ENCODE assay signal across 8 mouse cellular contexts in genomic region chr6:73367616-73368015, GRCm38 (mm10).
A peak's percentile ranks its signal among the peaks of the same experiment; 100 is the strongest.
DNase-seq lines count a peak whose midpoint lies in the region; ATAC-seq and TF ChIP-seq lines count a peak whose summit lies in the region.

No protein-coding gene starts in this region.

- no peaks in the 10 kb centered on the region for H3K9me3 ChIP-seq in CH12.LX (replicated peaks; ENCODE audit: low read length)
- H3K9me3 ChIP-seq in heart, embryonic 15.5 days (replicated peaks), result no peaks in the 10 kb centered on the region
- H3K9me3 ChIP-seq in liver, embryonic 12.5 days (replicated peaks), result no peaks in the 10 kb centered on the region
- H3K9me3 ChIP-seq in neural tube, embryonic 12.5 days, result no peaks in the 10 kb centered on the region

- no peak for TF ChIP-seq EP300 in CH12.LX (IDR thresholded peaks at IDR 0.05; ENCODE audit: low read length)

- no peak overlapping the region for H3K27ac ChIP-seq in CH12.LX (ENCODE audit: insufficient read depth, low read depth)
- H3K27ac ChIP-seq in heart, embryonic 15.5 days, result no peak overlapping the region
- H3K27ac ChIP-seq in liver, embryonic 12.5 days, result no peak overlapping the region
- no peak overlapping the region for H3K27ac ChIP-seq in neural tube, embryonic 12.5 days

- peak; percentile 47 to 88; a peak in 3 of 4 replicates for TF ChIP-seq CTCF in CH12.LX (conservative IDR thresholded peaks at IDR 0.05 in 1 of 2, IDR thresholded peaks at IDR 0.05 in 1 of 2; ENCODE audit: low read depth in 2 of 2, low read length in 2 of 2)

- H3K36me3 ChIP-seq in CH12.LX (replicated peaks in 1 of 2; ENCODE audit: control insufficient read depth in 1 of 2, insufficient read depth in 1 of 2, low read length in 1 of 2), result no peaks in the 10 kb centered on the region
- H3K36me3 ChIP-seq in heart, embryonic 15.5 days, result no peaks in the 10 kb centered on the region
- no peaks in the 10 kb centered on the region for H3K36me3 ChIP-seq in liver, embryonic 12.5 days
- no peaks in the 10 kb centered on the region for H3K36me3 ChIP-seq in neural tube, embryonic 12.5 days

- H3K9ac ChIP-seq in CH12.LX (ENCODE audit: insufficient read depth, low read depth), result no peak overlapping the region
- no peak overlapping the region for H3K9ac ChIP-seq in heart, embryonic 15.5 days
- H3K9ac ChIP-seq in liver, embryonic 12.5 days, result no peak overlapping the region
- H3K9ac ChIP-seq in neural tube, embryonic 12.5 days, result no peak overlapping the region

- ATAC-seq in heart, embryonic 15.5 days (replicated peaks; ENCODE audit: insufficient number of reproducible peaks, insufficient read depth, low FRiP score, low read depth), result no peak
- 0 out of 2 replicates have a peak, but pooled peaks have one; percentile 44 for ATAC-seq in liver, embryonic 12.5 days
- peak; percentile 63; the same call in 1 of the 2 replicates for ATAC-seq in neural tube, embryonic 12.5 days (ENCODE audit: low FRiP score, low read depth)

- no peaks in the 10 kb centered on the region for H3K79me2 ChIP-seq in CH12.LX (replicated peaks; ENCODE audit: control insufficient read depth, extremely low read depth, insufficient read depth, poor library complexity, severe bottlenecking)

- peak overlapping the region; percentile 65 for H3K4me2 ChIP-seq in CH12.LX (ENCODE audit: insufficient read depth, low read depth, poor library complexity, severe bottlenecking)
- H3K4me2 ChIP-seq in heart, embryonic 15.5 days, result peak overlapping the region; percentile 44
- no peak overlapping the region for H3K4me2 ChIP-seq in liver, embryonic 12.5 days
- peak overlapping the region; percentile 42; the same call in 1 of the 2 replicates for H3K4me2 ChIP-seq in neural tube, embryonic 12.5 days (replicated peaks)

- no peak overlapping the region for H3K4me3 ChIP-seq in CH12.LX (replicated peaks in 1 of 3; ENCODE audit: low read depth in 2 of 3, low read length in 2 of 3, poor library complexity in 1 of 3)
- H3K4me3 ChIP-seq in heart, embryonic 15.5 days, result peak overlapping the region; percentile 27
- no peak overlapping the region for H3K4me3 ChIP-seq in liver, embryonic 12.5 days
- no peak overlapping the region for H3K4me3 ChIP-seq in neural tube, embryonic 12.5 days

- H3K27me3 ChIP-seq in CH12.LX (replicated peaks), result peaks cover 25% of the 10 kb centered on the region
- peaks cover 12% of the 10 kb centered on the region; the same call in 1 of the 2 replicates for H3K27me3 ChIP-seq in heart, embryonic 15.5 days
- peaks cover 15% of the 10 kb centered on the region; the same call in 1 of the 2 replicates for H3K27me3 ChIP-seq in liver, embryonic 12.5 days (replicated peaks)
- H3K27me3 ChIP-seq in neural tube, embryonic 12.5 days (replicated peaks), result no peaks in the 10 kb centered on the region

- no peaks in the 10 kb centered on the region for H3K4me1 ChIP-seq in CH12.LX (ENCODE audit: control insufficient read depth in 1 of 2, insufficient read depth in 2 of 2)
- no peaks in the 10 kb centered on the region for H3K4me1 ChIP-seq in heart, embryonic 15.5 days (replicated peaks)
- no peaks in the 10 kb centered on the region for H3K4me1 ChIP-seq in liver, embryonic 12.5 days
- no peaks in the 10 kb centered on the region for H3K4me1 ChIP-seq in neural tube, embryonic 12.5 days

- in situ Hi-C loops in CH12.LX (cut with MboI; ENCODE audit: low pct_ligation_motif_present, low pct_unique_long_range_greater_than_20kb, low sequenced_read_pairs), result no loop called here

- DNase-seq in CH12.LX (ENCODE audit: extremely low read depth), result peak; percentile 73
- peak; percentile 28 for DNase-seq in c-Kit-negative CD71-positive TER-119-positive erythroid progenitor cells, embryonic 14.5 days (ENCODE audit: low read depth, low spot score)
- peak; percentile 45 for DNase-seq in fibroblast of lung, adult 2 months (ENCODE audit: low read depth)
- peak; percentile 84 for DNase-seq in kidney, postnatal 14 days
- peak; percentile 80 for DNase-seq in testis, postnatal 10 days (ENCODE audit: low spot score)

- dilution Hi-C loops in CH12.LX (cut with MboI; ENCODE audit: extremely low pct_ligation_motif_present, extremely low pct_unique_long_range_greater_than_20kb, low sequenced_read_pairs), result no loop called here

- peak; percentile 93 for TF ChIP-seq RAD21 in CH12.LX (IDR thresholded peaks at IDR 0.05; ENCODE audit: low read depth, low read length)

- no peak for TF ChIP-seq POLR2A in CH12.LX (IDR thresholded peaks at IDR 0.05; ENCODE audit: low read depth, low read length)

- 4% methylated on average over 5 of the region's 5 CpGs for WGBS in heart, embryonic 15.5 days
- 4% methylated on average over 5 of the region's 5 CpGs for WGBS in liver, embryonic 12.5 days (ENCODE audit: insufficient replicate concordance)
- 8% methylated on average over 5 of the region's 5 CpGs for WGBS in neural tube, embryonic 12.5 days

TF ChIP-seq in CH12.LX, 34 proteins besides CTCF, POLR2A, EP300 and RAD21:
- no peak for TF ChIP-seq MYC (IDR thresholded peaks at IDR 0.05; ENCODE audit: low read depth, low read length)
- TF ChIP-seq JUND (conservative IDR thresholded peaks at IDR 0.05; ENCODE audit: low read depth, low read length), result 0 out of 2 replicates have a peak, but pooled peaks have one; percentile 17
- no peak for TF ChIP-seq TCF12 (IDR thresholded peaks at IDR 0.05; ENCODE audit: low read depth, low read length)
- TF ChIP-seq CHD1 (IDR thresholded peaks at IDR 0.05; ENCODE audit: low read depth, low read length), result no peak
- TF ChIP-seq JUN (IDR thresholded peaks at IDR 0.05; ENCODE audit: insufficient read depth, low read depth, low read length), result no peak
- no peak for TF ChIP-seq SIN3A (IDR thresholded peaks at IDR 0.05; ENCODE audit: low read length)
- no peak for TF ChIP-seq GABPA (IDR thresholded peaks at IDR 0.05; ENCODE audit: insufficient replicate concordance, low read depth, low read length)
- TF ChIP-seq MAFK (IDR thresholded peaks at IDR 0.05; ENCODE audit: insufficient replicate concordance, low read length), result no peak
- no peak for TF ChIP-seq HCFC1 (IDR thresholded peaks at IDR 0.05; ENCODE audit: low read depth, low read length)
- peak; percentile 67 for TF ChIP-seq SMC3 (IDR thresholded peaks at IDR 0.05; ENCODE audit: low read depth, low read length)
- TF ChIP-seq ELF1 (IDR thresholded peaks at IDR 0.05; ENCODE audit: low read depth, low read length), result peak; percentile 71

Comparison
In these comparisons a context has a peak if more than half of its experiments do, and no peak if none do; other contexts are left out.
1. DNase-seq: peak in every context shown above with its lines; median percentile 84 in kidney, postnatal 14 days; 80 in testis, postnatal 10 days; 73 in CH12.LX; 45 in fibroblast of lung, adult 2 months; 28 in c-Kit-negative CD71-positive TER-119-positive erythroid progenitor cells, embryonic 14.5 days.